Mouse (Mus musculus) retina, adult 2 months (tissue): ENCODE data around the gene Sgpp1.
A peak's percentile ranks its signal among the peaks of the same experiment; 100 is the strongest.
"Not testable (repeated sequence)": the region's sequence is repeated elsewhere in the genome, so short reads cannot be mapped to it uniquely, and the experiment has no call there.

Experiments
- DNase-seq: peaks from one replicate; pipeline ENCODE4 v3.0.0-alpha.2; 2012; ENCODE audit warnings: low read depth, low spot score

Gene Sgpp1

DNA sequence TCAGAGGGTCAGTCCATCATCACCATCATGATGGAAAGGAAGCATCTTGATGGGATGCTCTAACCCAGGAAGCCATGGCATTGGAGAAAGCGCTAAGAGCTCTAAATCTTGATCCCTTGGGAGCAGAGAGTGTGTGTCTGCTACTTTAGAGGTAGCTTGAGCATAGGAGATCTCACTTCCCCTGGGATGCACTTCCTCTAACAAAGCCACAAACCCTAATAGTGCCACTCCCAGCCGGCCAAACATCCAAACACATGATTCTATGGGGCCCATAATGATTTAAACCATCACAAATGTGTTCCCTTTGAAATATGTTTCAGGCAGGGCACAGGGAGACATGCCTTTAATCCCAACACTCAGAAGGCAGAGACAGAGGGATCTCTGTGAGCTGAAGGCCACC, 46.5 kb downstream of the Sgpp1 start:
- no peak for DNase-seq

GRCm38 (mm10) chr12:75687314-75687713, 48.2 kb downstream of the Sgpp1 start:
- no peak for DNase-seq

- DNase-seq, result not testable (repeated sequence)
Observed at GRCm38 (mm10) chr12:75684026-75684425, 51.5 kb downstream of the Sgpp1 start.

- DNase-seq, result no peak
Observed at GRCm38 (mm10) chr12:75683598-75683997, 51.9 kb downstream of the Sgpp1 start.

DNA sequence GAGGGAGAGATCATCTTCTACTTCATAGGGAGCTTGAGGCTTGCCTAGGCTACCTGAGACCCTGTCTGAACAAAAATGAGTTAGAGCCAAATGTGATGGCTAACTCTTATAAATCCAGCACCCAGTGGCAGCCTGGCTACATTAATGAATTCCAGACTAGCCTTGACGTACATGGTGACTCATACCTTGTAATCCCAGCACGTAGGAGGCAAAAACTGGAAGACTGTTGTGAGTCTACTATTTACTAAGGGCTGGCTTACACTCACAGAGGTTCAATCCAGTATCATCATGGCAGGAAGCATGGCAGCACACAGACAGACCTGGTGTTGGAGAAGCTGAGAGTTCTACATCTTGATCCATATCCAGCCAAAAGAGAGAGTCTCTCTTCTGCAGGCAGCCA, 52.7 kb downstream of the Sgpp1 start:
- no peak for DNase-seq

DNA sequence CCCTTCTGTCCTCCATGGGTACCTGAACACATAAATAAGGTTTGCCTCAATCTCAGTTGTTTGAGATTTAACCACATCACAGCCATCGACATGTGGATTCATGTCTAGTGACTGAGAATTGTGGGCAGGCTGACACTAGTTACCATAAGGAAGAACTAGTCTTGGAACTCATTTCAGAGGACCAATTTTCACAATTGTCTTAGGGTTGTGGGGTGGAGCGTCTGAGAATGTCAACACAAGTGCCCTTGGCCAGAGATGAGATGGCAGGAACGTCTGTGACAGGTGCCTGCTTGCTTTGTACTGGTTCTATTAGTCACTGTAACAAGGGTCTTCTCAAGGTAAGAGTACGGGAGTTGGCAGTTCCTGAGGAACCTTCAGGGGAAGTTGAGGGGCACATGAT, 54.4 kb downstream of the Sgpp1 start:
- DNase-seq, result no peak

- DNase-seq, result no peak
Observed at GRCm38 (mm10) chr12:75678393-75678792, 57.1 kb downstream of the Sgpp1 start.

DNA sequence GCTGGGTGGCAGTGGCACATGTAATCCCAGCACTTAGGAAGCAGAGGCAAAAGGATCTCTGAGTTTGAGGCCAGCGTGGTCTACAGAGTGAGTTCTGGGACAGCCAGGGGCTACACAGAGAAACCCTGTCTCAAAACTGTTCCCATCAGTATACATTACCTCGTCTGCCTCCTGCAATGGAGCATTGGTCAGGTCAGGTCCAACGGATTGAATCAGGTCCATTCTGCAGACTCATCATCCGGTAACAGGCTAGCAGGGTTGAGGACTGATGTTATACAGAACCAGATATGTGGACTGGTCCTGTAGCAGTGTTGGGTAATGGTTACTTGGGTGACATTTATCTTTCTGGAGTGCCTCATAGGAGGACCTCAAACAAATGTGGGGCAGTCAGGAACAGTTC, 62.9 kb downstream of the Sgpp1 start:
- DNase-seq, result no peak

- no peak for DNase-seq
Observed at GRCm38 (mm10) chr12:75671759-75672315, 63.7 kb downstream of the Sgpp1 start.

GRCm38 (mm10) chr12:75670611-75671010, 64.9 kb downstream of the Sgpp1 start:
- DNase-seq, result no peak

DNA sequence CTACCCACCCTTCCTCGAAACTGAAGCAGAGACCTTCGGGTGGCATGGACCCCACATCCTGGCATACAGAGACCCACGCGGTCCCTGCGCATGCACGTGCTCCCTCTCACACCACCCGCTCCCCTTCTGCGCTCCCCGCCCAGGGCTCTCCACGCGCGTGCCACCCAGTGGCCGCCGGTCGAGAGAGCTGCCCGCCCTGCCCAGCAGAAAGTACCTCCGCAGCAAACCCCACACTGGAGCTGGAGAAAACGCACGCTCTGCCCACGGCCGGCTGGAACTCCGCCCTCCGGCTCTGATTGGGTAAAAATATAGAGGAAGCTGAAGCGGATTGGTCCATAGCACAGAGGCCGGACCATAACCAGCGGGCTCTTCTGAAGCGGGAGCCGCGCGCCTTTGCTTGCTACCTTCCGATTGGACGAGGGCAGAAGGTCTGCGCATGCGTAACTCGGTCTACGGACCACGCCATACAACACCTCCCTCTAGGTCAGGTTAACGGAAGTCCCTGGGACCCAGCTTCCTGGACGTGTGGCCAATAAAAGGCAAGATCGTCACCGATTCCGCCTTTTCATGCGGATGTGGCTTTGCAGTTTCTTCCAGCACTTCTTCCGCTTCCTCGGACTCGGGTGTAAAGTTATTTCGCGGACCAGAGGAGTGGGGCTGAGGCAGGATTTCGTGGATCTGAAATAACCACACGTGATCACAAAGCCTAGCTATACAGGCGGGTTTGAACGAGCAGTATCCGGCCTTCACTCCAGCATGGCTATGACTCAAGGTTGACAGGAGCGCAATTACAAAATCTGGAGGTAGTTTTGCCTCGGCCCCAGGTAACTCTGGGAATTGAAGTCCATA, 66.0 kb downstream of the Sgpp1 start, which contains the start of gene Wdr89:
Wdr89 (minus strand) TSS at position 280 of the 849 bp plus-strand sequence.
- peak; percentile 100 for DNase-seq

- no peak for DNase-seq
Observed at GRCm38 (mm10) chr12:75668916-75669257, 66.6 kb downstream of the Sgpp1 start.

DNA sequence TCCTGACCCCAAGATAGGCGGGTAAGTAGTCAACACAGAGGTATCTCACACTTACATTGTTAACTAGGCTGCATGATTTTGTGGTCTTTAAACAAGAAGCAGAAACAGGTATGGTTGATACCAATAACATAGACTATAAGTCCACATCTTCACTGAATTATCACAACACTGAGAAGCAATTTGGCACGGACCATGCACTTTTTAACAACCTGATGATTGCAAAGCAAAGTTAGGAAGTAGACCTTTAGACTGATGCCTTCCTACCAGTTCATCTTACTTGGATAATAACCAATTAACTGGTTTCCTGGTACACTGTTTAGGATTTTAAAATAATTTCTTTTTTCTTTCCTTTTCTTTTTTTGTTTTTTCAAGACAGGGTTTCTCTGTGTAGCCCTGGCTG, 67.3 kb downstream of the Sgpp1 start:
- no peak for DNase-seq

DNA sequence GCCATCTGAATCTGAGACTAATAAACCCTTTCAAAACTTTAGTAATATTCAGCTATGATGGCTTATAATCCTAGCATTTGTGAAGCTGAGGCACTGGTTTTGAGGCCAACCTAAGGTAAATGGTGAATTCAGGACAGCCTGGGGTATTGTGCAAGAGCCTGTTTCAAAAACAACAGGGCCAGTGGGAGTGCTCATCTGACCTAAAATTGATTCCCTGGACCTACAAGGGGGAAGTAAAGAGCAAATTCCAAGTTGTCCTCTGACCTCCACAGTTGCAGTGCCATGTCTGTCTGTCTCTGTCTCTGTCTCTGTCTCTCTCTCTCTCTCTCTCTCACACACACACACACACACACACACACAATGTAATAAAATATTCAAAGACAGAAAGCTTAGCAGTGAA, 68.6 kb downstream of the Sgpp1 start:
- no peak for DNase-seq

DNA sequence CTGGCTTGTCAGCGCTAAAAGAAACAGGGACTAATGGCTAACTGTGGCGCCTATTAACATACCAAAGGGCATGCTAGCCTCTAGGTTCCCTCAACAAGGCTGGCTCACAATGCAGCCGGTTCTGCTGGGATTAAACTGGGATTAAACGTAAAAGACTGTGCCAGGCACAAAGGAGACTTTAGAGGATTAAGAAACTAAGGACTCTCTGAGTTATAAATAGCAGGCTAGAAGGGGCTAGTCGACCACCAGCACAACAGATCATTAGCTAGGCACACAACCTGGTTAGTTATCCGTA, 71.1 kb downstream of the Sgpp1 start:
- peak; percentile 66 for DNase-seq
